Mouse (Mus musculus) cortical plate, adult 2 months (tissue): Measurements from ENCODE around the gene Trit1. TPM values are rescaled to one million over a fixed set of nuclear protein-coding genes. Genes with fewer than 3 reads are reported as not detected.
A peak's percentile ranks its signal among the peaks of the same experiment; 100 is the strongest.

Experiments
- H3K27ac ChIP-seq: fragments of 200-500 bp; 2 replicates; pipeline ENCODE4 v1.5.1; 2012; ENCODE audit warnings: low read length, control low read depth, inconsistent platforms; ENCODE audit not compliant: insufficient read depth
- H3K4me1 ChIP-seq: fragments of 200-500 bp; 2 replicates; pipeline ENCODE4 v1.6.1; 2011; ENCODE audit warnings: low read length; ENCODE audit not compliant: control insufficient read depth, insufficient read depth
- H3K4me3 ChIP-seq: fragments of 200-500 bp; 2 replicates; pipeline ENCODE4 v1.5.1; 2011; ENCODE audit warnings: mild to moderate bottlenecking, low read length, control low read depth; ENCODE audit not compliant: insufficient read depth
- CTCF ChIP-seq: fragments of 200-500 bp; IDR thresholded peaks from 2 replicates; pipeline ENCODE4 v1.5.1; 2011; ENCODE audit warnings: mild to moderate bottlenecking, control low read depth, low read length; ENCODE audit not compliant: insufficient read depth; ENCODE audit errors: extremely low read depth
- POLR2A ChIP-seq: fragments of 200-500 bp; IDR thresholded peaks from 2 replicates; pipeline ENCODE4 v1.6.1; 2011; ENCODE audit warnings: mild to moderate bottlenecking, low read length, control low read depth; ENCODE audit not compliant: insufficient read depth; ENCODE audit errors: extremely low read depth
- polyA plus RNA-seq: library from polyadenylated mRNA; depleted of rRNA; stranded (reverse); fragments of >200 nt; gene quantifications from 2 replicates; pipeline ENCODE4 v1.2.3, GENCODE M21; 2012

Trit1 gene
- polyA plus RNA-seq, 1 experiment = 12.6 TPM

DNA sequence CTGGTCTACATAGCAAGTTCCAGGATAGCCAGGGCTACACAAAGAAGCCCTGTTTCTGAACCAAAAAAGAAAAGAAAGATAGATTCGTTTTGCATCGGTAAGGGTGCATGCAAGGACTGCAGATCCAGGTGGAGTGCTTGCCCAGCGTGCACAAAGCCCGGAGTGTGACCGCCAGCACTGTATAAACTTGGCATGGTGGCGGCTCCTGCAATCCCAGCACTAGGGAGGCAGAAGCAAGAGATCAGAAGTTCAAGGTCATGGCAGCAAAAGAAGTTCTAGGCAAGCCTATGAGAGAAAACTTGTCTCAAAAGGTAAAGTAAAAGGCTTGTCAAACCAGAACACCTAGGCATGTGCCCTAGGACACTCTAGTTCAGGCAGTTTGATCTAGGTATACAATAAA lies 24.7 kb downstream of the Trit1 start:
- peaks cover 6% of the 10 kb centered on the region; the same call in 1 of the 2 replicates for H3K4me1 ChIP-seq
- TF ChIP-seq CTCF (no peak), POLR2A (no peak)
- H3K4me3 ChIP-seq = no peak overlapping the region
- no peak overlapping the region for H3K27ac ChIP-seq

GRCm38 (mm10) chr4:123043858-123044257 lies 27.5 kb downstream of the Trit1 start:
- H3K4me3 ChIP-seq = no peak overlapping the region
- TF ChIP-seq CTCF (no peak), POLR2A (no peak)
- no peak overlapping the region for H3K27ac ChIP-seq
- H3K4me1 ChIP-seq = peaks cover 7% of the 10 kb centered on the region; the same call in 1 of the 2 replicates

- Histone ChIP-seq H3K4me3 (no peak overlapping the region), H3K27ac (no peak overlapping the region), H3K4me1 (peaks cover 7% of the 10 kb centered on the region; the same call in 1 of the 2 replicates)
- TF ChIP-seq CTCF (no peak), POLR2A (no peak)
Observed at GRCm38 (mm10) chr4:123044842-123045241, 28.4 kb downstream of the Trit1 start.

- Histone ChIP-seq H3K4me3 (no peak overlapping the region), H3K4me1 (peaks cover 7% of the 10 kb centered on the region; the same call in 1 of the 2 replicates), H3K27ac (no peak overlapping the region)
- no peak for TF ChIP-seq POLR2A
- no peak for TF ChIP-seq CTCF
Observed at GRCm38 (mm10) chr4:123046300-123046699, 29.9 kb downstream of the Trit1 start.

DNA sequence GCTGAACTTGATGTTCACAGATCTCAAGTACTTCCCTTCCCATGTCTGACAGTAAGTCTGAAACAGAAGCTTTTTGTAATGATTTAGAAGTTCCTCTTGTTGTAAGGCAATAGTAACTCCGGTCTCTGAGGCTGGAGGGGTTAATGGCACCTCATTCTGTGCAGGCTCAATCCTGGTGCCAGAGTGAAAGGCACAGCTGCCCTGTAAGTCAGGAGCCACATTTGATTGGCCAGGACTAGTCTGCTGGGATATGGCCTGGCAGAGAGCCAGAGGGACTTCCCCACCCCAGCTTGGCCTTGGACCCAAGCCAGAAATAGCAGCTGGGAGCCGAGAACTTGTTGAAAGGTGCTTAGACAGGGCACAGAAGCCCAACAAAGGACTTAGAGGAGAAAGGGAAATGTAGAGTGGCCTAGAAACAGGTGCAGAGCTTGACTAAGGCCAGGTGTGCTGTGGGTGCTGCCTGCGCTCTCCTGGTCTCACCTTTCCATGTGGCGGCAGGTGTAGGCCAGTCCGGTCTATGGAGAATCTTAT lies 34.3 kb downstream of the Trit1 start:
- Histone ChIP-seq H3K27ac (no peak overlapping the region), H3K4me3 (no peak overlapping the region), H3K4me1 (peaks cover 12% of the 10 kb centered on the region)
- TF ChIP-seq CTCF (no peak), POLR2A (no peak)

DNA sequence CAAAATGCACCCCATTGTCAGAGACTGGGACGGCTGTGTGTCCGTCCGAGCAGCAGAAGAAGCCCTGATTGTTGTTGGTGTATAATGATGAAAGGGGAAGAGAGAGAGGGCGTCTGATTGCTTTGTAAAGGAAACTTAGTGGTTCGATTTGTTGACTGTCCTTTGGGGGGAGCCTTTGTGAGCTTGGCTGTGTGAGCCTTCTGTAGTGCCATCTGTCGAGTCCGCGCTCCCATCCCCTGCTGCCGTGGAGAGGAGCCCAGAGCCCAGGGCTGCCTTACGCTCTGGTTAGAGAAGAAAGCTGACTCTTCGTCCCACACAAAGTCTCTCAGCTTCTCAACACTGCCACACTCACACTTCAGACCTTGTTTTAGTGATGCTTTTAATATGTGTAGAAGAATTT lies 36.8 kb downstream of the Trit1 start:
- Histone ChIP-seq H3K4me3 (no peak overlapping the region), H3K27ac (no peak overlapping the region), H3K4me1 (peaks cover 8% of the 10 kb centered on the region)
- TF ChIP-seq POLR2A (no peak), CTCF (no peak)

- peak overlapping the region; percentile 55 for H3K27ac ChIP-seq
- H3K4me1 ChIP-seq = peaks cover 8% of the 10 kb centered on the region
Observed at GRCm38 (mm10) chr4:123054172-123054790, 37.9 kb downstream of the Trit1 start.

GRCm38 (mm10) chr4:123056560-123057109 lies 40.2 kb downstream of the Trit1 start:
- Histone ChIP-seq H3K4me1 (peaks cover 8% of the 10 kb centered on the region), H3K27ac (no peak overlapping the region), H3K4me3 (no peak overlapping the region)
- TF ChIP-seq POLR2A = no peak
- TF ChIP-seq CTCF = no peak

More at GRCm38 (mm10) chr4:123054172-123054790, 37.9 kb downstream of the Trit1 start:
- TF ChIP-seq CTCF = no peak
- no peak for TF ChIP-seq POLR2A
- no peak overlapping the region for H3K4me3 ChIP-seq

GRCm38 (mm10) chr4:123057957-123058356 lies 41.6 kb downstream of the Trit1 start:
- peaks cover 8% of the 10 kb centered on the region for H3K4me1 ChIP-seq
- H3K4me3 ChIP-seq = no peak overlapping the region
- H3K27ac ChIP-seq = no peak overlapping the region
- TF ChIP-seq CTCF (no peak), POLR2A (no peak)

DNA sequence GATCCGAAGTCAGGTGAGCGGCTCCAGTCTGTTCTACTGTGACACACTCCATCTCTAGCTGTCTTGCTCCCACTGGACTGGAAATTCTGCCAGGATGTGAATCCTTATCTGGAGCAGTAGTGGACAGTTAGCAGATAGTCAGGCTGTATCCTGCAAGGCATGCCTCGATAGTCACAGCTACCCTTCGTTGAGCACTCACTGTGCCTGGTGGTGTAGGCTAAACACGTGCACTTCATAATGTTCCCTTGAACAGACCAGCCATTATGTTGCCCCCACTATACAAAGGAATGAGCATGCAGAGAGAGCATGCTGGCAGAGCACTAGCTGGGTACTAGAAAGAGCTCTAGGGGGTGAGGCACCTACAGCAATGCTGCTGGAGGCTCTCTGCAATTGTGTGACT lies 45.3 kb downstream of the Trit1 start:
- no peak for TF ChIP-seq CTCF
- TF ChIP-seq POLR2A = no peak
- Histone ChIP-seq H3K4me1 (peaks cover 2% of the 10 kb centered on the region; the same call in 1 of the 2 replicates), H3K27ac (no peak overlapping the region), H3K4me3 (no peak overlapping the region)
